Mouse (Mus musculus) stomach, embryonic 14.5 days (tissue): Measurements from ENCODE around the gene Klhdc8a. TPM values are rescaled to one million over a fixed set of nuclear protein-coding genes. Genes with fewer than 3 reads are reported as not detected.
"Not testable (repeated sequence)": the region's sequence is repeated elsewhere in the genome, so short reads cannot be mapped to it uniquely, and the experiment has no call there.

Source experiments
- ATAC-seq: fragments of 200-750 bp; cut with Nextera tagmentation; 2 replicates; pipeline ENCODE4 v1.8.0; 2017; ENCODE audit warnings: low read depth, moderate TSS enrichment; ENCODE audit not compliant: insufficient number of reproducible peaks, insufficient read depth, low FRiP score
- H3K27ac ChIP-seq: fragments of 300-500 bp; sonication (generic); 2 replicates; pipeline ENCODE4 v1.5.1; 2014; ENCODE audit warnings: mild to moderate bottlenecking, low read length, moderate library complexity, mixed read lengths
- H3K27me3 ChIP-seq: fragments of 300-500 bp; sonication (generic); 2 replicates; pipeline ENCODE4 v1.6.1; 2014; ENCODE audit warnings: low read length, control low read depth, mixed read lengths; ENCODE audit not compliant: control insufficient read depth, insufficient read depth
- H3K36me3 ChIP-seq: fragments of 300-500 bp; sonication (generic); 2 replicates; pipeline ENCODE4 v1.6.1; 2014; ENCODE audit warnings: mild to moderate bottlenecking, control low read depth, low read length, moderate library complexity, mixed read lengths; ENCODE audit not compliant: control insufficient read depth, insufficient read depth
- H3K4me1 ChIP-seq: fragments of 300-500 bp; sonication (generic); 2 replicates; pipeline ENCODE4 v1.6.1; 2014; ENCODE audit warnings: low read length, control low read depth, mixed read lengths; ENCODE audit not compliant: control insufficient read depth, insufficient read depth
- H3K4me2 ChIP-seq: fragments of 300-500 bp; sonication (generic); replicated peaks from 2 replicates; pipeline ENCODE4 v1.6.1; 2014; ENCODE audit warnings: low read depth, low read length, control low read depth
- H3K4me3 ChIP-seq: fragments of 300-500 bp; sonication (generic); 2 replicates; pipeline ENCODE4 v1.5.1; 2014; ENCODE audit warnings: low read depth, low read length, control low read depth
- H3K9ac ChIP-seq: fragments of 300-500 bp; sonication (generic); replicated peaks from 2 replicates; pipeline ENCODE4 v1.6.1; 2014; ENCODE audit warnings: low read depth, mild to moderate bottlenecking, control low read depth, low read length, moderate library complexity, mixed read lengths
- H3K9me3 ChIP-seq: fragments of 300-500 bp; sonication (generic); 2 replicates; pipeline ENCODE4 v1.6.1; 2016; ENCODE audit warnings: low read depth, low read length, control low read depth; ENCODE audit not compliant: control insufficient read depth
- WGBS: fragments of 180-500 bp; shearing (Covaris S2); extraction: QIAGEN DNeasy Blood & Tissue Kit; methylation state at CpG from one replicate; pipeline ENCODE4 v1.1.7; 2014; 5-methylcytosine and 5-hydroxymethylcytosine counted together
- polyA plus RNA-seq: library from polyadenylated mRNA; unstranded; fragments of >200 nt; fragmentation: Nextera tagmentation; extraction: Ambion mirVana; gene quantifications from 2 replicates; pipeline ENCODE4 v1.2.1, GENCODE M21; 2014

Gene Klhdc8a
- polyA plus RNA-seq, 1 experiment from 2014 or later = not detected

DNA sequence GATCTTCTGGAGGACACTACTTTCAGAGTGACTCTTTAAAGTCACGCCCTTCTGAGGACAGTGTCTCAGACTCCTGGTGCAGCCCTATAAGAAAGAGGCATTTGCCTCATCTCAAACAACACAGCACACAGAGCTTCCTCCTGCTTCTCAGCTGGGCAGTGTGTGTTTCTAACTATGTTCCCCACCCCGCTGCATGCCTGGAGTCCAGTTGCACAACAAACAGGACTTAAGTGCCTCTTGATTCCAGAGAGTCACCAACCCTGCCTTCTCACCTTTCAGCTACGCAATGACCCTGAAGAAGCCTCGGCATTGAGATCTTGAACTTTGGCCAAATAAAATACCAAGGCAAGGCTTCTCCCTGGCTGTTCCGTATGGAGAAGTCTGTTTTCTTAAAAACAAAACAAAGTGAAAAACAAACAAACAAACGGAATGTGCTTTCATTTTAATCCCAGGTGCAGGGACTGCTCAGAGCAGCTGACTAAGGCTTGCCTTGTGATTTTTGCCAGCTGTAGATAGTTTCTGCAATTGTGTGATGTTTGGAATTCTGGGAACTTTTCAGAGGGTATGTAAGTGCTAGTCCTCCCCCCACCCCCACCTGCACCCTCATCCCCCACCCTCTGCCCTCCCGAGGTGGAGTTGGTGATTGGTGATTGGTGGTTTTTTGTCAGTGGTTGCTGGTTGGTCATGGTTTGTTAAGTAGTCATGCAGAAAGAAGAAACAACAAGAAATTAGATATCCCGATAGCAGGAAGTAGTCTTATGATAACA lies 31.5 kb upstream of the Klhdc8a start:
- Histone ChIP-seq H3K27ac (no peak overlapping the region), H3K4me3 (no peak overlapping the region), H3K9ac (no peak overlapping the region), H3K36me3 (no peaks in the 10 kb centered on the region), H3K27me3 (no peaks in the 10 kb centered on the region), H3K4me1 (no peaks in the 10 kb centered on the region), H3K4me2 (no peak overlapping the region), H3K9me3 (no peaks in the 10 kb centered on the region)
- 42% methylated on average over 8 of the region's 8 CpGs for WGBS
- no peak for ATAC-seq

DNA sequence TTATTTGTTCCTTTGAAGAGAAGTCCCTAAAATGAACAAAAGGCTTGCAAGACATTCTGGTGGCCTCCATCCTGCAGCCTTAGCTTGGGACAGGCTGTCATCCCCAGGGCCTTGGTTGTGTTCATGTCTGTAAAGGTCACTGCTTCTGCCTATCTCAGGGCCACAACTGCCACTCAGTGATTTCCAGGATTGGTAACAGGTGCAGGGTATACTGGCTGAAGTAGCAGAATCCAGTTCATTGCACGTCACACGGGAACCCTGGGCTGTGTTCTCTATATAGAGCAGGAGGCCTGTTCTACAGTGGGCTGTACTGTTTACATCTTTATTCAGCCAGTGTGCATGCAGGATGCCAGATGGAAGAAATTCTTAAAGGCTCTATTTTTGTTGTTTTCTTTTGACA lies 30.5 kb upstream of the Klhdc8a start:
- Histone ChIP-seq H3K27me3 (no peaks in the 10 kb centered on the region), H3K4me2 (no peak overlapping the region), H3K9ac (no peak overlapping the region), H3K4me1 (no peaks in the 10 kb centered on the region), H3K9me3 (no peaks in the 10 kb centered on the region), H3K27ac (no peak overlapping the region), H3K36me3 (no peaks in the 10 kb centered on the region), H3K4me3 (no peak overlapping the region)
- 73% methylated on average over 2 of the region's 2 CpGs for WGBS
- no peak for ATAC-seq

DNA sequence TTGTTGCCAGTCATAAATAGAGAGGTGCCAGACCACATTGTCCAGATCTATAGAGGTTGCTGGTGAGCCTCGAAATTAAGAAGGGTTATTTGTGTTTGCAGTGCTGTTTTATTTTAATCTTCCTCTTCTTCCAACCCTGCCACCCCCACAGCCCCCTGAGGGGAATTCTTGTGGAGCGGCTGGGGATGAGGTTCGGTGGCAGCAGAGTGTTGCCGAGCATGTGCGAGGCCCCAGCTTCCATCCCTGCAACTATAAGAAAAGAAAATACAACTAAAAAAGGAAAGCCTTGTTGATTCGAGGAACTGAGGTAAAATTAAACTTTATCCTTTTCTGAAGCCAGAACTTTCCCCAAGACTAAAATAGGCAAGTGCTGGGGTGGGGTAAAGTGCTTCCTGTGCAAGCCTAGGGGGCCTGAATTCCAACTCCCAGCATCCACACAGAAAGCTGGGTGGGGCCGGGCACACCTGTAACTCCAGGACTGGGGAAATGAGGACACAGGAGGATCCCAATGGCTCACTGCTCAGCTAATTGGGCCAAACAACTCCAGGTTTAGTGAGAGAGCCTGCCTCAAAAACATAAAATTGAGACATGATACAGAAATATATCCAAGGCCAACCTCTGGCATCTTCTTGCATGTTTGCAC lies 29.9 kb upstream of the Klhdc8a start:
- Histone ChIP-seq H3K9me3 (no peaks in the 10 kb centered on the region), H3K4me3 (no peak overlapping the region), H3K4me1 (no peaks in the 10 kb centered on the region), H3K36me3 (no peaks in the 10 kb centered on the region), H3K9ac (no peak overlapping the region), H3K4me2 (no peak overlapping the region), H3K27me3 (no peaks in the 10 kb centered on the region), H3K27ac (no peak overlapping the region)
- ATAC-seq = no peak
- 72% methylated on average over 7 of the region's 7 CpGs for WGBS

DNA sequence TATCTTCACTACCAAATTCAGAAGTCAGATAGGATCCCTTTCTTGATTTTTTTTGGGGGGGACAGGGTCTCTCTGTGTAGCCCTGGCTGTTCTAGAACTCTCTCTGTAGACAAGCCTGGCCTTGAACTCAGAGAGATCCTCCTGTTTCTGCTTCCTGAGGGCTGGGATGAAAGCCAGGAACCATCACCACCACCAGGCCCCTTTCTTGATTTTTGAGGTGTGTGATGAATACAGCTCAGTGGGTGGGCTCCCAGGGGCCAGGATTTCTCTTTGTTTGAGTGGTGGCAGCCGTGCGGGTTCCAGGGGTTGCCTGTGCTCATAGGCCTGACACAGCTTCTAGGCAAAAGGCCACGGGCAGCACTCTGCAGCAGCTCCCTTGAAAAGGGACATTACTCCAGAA lies 27.2 kb upstream of the Klhdc8a start:
- Histone ChIP-seq H3K9me3 (no peaks in the 10 kb centered on the region), H3K4me3 (no peak overlapping the region), H3K9ac (no peak overlapping the region), H3K27ac (no peak overlapping the region), H3K4me1 (no peaks in the 10 kb centered on the region), H3K4me2 (no peak overlapping the region), H3K27me3 (no peaks in the 10 kb centered on the region), H3K36me3 (no peaks in the 10 kb centered on the region)
- ATAC-seq = no peak
- 71% methylated on average over 3 of the region's 3 CpGs for WGBS

DNA sequence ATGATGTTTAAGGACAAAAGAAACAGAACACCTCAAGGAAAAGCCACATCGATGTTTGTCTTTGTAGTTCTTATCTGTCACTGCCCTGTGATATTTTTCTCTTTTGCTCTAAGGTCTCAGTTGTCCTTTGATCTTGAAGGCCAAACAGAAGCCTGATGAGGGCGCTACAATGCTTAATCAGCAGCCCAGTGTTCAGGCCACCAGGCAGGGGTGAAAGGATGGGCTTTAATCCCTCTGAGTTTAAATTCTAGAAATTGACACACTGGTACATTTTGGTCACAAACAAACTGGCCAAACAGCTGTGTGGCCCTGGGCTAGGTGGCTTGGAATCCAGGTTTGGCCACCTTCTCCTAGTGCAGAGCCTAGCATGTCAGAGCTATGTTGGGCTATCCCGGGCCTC lies 21.7 kb upstream of the Klhdc8a start:
- no peak overlapping the region for H3K4me3 ChIP-seq
- WGBS = 59% methylated on average over 3 of the region's 3 CpGs
- no peak overlapping the region for H3K27ac ChIP-seq

DNA sequence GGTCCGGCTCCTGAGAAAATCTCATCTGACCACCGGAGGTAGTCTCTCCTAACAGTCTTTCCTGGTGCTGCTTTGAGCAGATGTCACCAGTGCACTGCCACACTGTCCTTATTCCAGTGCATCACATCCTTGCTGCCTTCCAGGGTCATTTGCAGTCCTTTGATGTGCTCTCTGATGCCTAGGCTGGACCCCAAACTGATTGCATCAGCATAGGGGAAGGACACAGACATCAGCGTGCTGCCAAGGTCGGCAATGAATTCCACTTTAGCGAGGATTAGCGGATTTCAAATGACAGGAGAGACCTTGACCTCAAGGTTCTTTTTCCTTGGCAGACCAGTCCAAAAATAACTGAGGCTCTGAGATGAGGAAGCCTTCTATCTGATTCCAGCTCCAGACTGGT lies 21.3 kb upstream of the Klhdc8a start:
- 66% methylated on average over 6 of the region's 6 CpGs for WGBS
- ATAC-seq = no peak
- Histone ChIP-seq H3K4me3 (no peak overlapping the region), H3K4me1 (no peaks in the 10 kb centered on the region), H3K36me3 (no peaks in the 10 kb centered on the region), H3K4me2 (no peak overlapping the region), H3K27ac (no peak overlapping the region), H3K9me3 (no peaks in the 10 kb centered on the region), H3K9ac (no peak overlapping the region), H3K27me3 (no peaks in the 10 kb centered on the region)

More for the DNA sequence above, 21.7 kb upstream of the Klhdc8a start:
- ATAC-seq = no peak
- Histone ChIP-seq H3K27me3 (no peaks in the 10 kb centered on the region), H3K9me3 (no peaks in the 10 kb centered on the region), H3K4me2 (no peak overlapping the region), H3K4me1 (no peaks in the 10 kb centered on the region), H3K9ac (no peak overlapping the region), H3K36me3 (no peaks in the 10 kb centered on the region)

DNA sequence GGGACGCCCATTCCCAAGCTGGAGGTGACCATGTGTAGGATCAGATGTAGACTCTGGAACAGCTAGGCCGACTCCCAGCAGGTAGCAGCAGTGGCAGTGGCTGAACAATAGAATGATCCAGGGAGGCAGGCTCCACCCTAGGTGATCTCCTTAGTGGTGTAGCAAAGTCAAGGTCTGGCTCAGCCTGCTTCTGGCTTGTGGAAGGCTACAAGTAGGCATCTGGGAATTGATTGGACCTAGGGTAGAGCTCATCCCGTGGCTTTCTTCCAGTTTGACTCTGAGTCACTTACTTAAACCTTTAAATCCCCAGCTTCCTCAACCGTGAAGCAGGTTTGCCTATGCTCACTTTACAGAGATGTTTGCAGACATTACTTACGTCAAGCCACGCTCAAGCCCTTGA lies 17.8 kb upstream of the Klhdc8a start:
- H3K27ac ChIP-seq, ATAC-seq, H3K36me3 ChIP-seq, H3K9ac ChIP-seq, H3K4me1 ChIP-seq, H3K4me2 ChIP-seq, H3K27me3 ChIP-seq, H3K4me3 ChIP-seq, H3K9me3 ChIP-seq: not testable (repeated sequence)
- 68% methylated on average over 6 of the region's 6 CpGs for WGBS

DNA sequence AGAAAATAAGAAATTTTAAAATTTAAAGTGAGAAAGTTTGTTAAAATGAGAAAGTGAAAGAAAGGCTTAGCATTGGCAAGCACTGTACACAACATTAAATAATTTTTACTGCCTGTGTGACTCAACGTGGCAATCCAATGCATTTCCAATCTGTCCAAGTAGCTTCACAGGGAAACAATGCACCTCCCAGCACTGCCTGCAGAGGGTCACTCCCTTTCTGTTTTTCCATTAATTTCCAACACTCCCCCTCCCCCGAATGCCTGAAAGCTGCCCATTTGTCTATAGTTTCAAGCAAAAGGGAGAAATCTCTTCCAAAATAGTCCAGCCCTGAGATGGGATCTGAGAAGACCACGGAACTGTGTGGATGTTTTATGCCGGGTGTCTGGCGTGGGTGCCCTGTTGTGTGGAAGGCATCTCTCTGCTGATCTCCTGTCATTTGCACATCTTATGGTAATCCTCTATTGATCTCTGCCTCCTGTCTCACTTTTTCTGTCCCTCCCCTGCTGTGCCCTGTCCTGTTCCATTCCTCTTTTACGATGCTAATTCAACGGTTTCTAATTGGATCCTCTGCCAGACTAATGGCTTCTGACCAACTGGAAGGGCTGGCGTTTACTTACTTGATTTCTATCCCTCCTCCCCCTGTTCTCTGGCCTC lies 16.8 kb upstream of the Klhdc8a start:
- Histone ChIP-seq H3K4me3 (no peak overlapping the region), H3K9ac (no peak overlapping the region), H3K36me3 (no peaks in the 10 kb centered on the region), H3K9me3 (no peaks in the 10 kb centered on the region), H3K27me3 (no peaks in the 10 kb centered on the region), H3K27ac (no peak overlapping the region), H3K4me1 (no peaks in the 10 kb centered on the region), H3K4me2 (no peak overlapping the region)
- WGBS = 36% methylated on average over 8 of the region's 8 CpGs
- no peak for ATAC-seq
